Mouse (Mus musculus) liver, adult 2 months (tissue): Measurements from ENCODE around the gene Gm36176.

Source experiments
- CTCF ChIP-seq: fragments of 200-500 bp; IDR thresholded peaks from 2 replicates; pipeline ENCODE4 v1.5.1; 2011; ENCODE audit warnings: low read depth, low read length, control low read depth
- POLR2A ChIP-seq: fragments of 200-500 bp; IDR thresholded peaks from 2 replicates; pipeline ENCODE4 v1.6.1; 2011; ENCODE audit warnings: low read length, control low read depth; ENCODE audit not compliant: insufficient read depth; ENCODE audit errors: extremely low read depth

DNA sequence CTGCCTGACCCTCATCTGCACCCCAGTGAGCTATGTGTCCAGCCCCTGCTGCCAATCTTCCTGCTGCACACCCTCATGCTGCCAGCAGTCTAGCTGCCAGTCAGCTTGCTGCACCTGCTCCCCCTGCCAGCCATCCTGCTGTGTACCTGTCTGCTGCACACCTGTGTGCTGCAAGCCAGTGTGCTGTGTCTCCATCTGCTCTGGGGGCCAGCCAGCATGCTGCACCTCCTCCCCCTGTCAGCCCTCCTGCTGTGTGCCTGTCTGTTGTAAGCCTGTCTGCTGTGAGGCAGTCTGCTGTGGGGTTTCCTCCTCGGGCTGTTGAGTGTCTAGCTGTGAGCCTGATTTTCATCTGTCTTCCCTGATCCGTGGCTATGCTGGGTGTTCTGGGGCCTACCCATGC, 358 bp downstream of the Gm36176 start:
- TF ChIP-seq CTCF, result no peak
- TF ChIP-seq POLR2A, result no peak
